Mouse (Mus musculus) intestine, postnatal 0 days (tissue): ENCODE results near the gene Il17a. TPM values are rescaled to one million over a fixed set of nuclear protein-coding genes. Genes with fewer than 3 reads are reported as not detected.
"Not testable (repeated sequence)": the region's sequence is repeated elsewhere in the genome, so short reads cannot be mapped to it uniquely, and the experiment has no call there.

Source experiments
- ATAC-seq: fragments of 200-750 bp; cut with Nextera tagmentation; 2 replicates; pipeline ENCODE4 v1.8.0; 2017; ENCODE audit warnings: mild to moderate bottlenecking, moderate TSS enrichment, moderate library complexity
- H3K27ac ChIP-seq: fragments of 300-500 bp; sonication (generic); 2 replicates; pipeline ENCODE4 v1.5.1; 2014; ENCODE audit warnings: mild to moderate bottlenecking, low read depth, low read length, moderate library complexity
- H3K27me3 ChIP-seq: fragments of 300-500 bp; sonication (generic); replicated peaks from 2 replicates; pipeline ENCODE4 v1.6.1; 2014; ENCODE audit warnings: low read length, mixed read lengths; ENCODE audit not compliant: control insufficient read depth, insufficient read depth
- H3K36me3 ChIP-seq: fragments of 300-500 bp; sonication (generic); 2 replicates; pipeline ENCODE4 v1.6.1; 2014; ENCODE audit warnings: mild to moderate bottlenecking, moderate library complexity; ENCODE audit not compliant: control insufficient read depth, insufficient read depth
- H3K4me1 ChIP-seq: fragments of 300-500 bp; sonication (generic); replicated peaks from 2 replicates; pipeline ENCODE4 v1.6.1; 2014; ENCODE audit warnings: antibody characterized with exemption, low read length, mixed read lengths; ENCODE audit not compliant: control insufficient read depth, insufficient read depth
- H3K4me2 ChIP-seq: fragments of 300-500 bp; sonication (generic); replicated peaks from 2 replicates; pipeline ENCODE4 v1.6.1; 2014; ENCODE audit warnings: low read depth, mild to moderate bottlenecking, moderate library complexity
- H3K4me3 ChIP-seq: fragments of 300-500 bp; sonication (generic); 2 replicates; pipeline ENCODE4 v1.5.1; 2014; ENCODE audit warnings: low read depth, low read length
- H3K9ac ChIP-seq: fragments of 300-500 bp; sonication (generic); 2 replicates; pipeline ENCODE4 v1.6.1; 2014; ENCODE audit warnings: mild to moderate bottlenecking, low read depth, low read length
- H3K9me3 ChIP-seq: fragments of 300-500 bp; sonication (generic); 2 replicates; pipeline ENCODE4 v1.6.1; 2016; ENCODE audit warnings: mixed run types; ENCODE audit not compliant: control insufficient read depth
- CTCF ChIP-seq: sonication (generic); IDR thresholded peaks from 2 replicates; pipeline ENCODE4 v1.5.1; 2016; ENCODE audit warnings: low read depth, mild to moderate bottlenecking, control low read depth, antibody characterized with exemption, moderate library complexity
- WGBS: fragments of 180-500 bp; shearing (Covaris S2); extraction: QIAGEN DNeasy Blood & Tissue Kit; methylation state at CpG from one replicate; pipeline ENCODE4 v1.1.7; 2014; 5-methylcytosine and 5-hydroxymethylcytosine counted together
- polyA plus RNA-seq: library from polyadenylated mRNA; unstranded; fragments of >200 nt; fragmentation: Nextera tagmentation; extraction: Ambion mirVana; gene quantifications from 2 replicates; pipeline ENCODE4 v1.2.1, GENCODE M21; 2015

Gene Il17a
- polyA plus RNA-seq, 1 experiment from 2014 or later = not detected

GRCm38 (mm10) chr1:20754439-20754838, 23.7 kb downstream of the Il17a start:
- 73% methylated on average over 10 of the region's 10 CpGs for WGBS
- TF ChIP-seq CTCF = no peak
- Histone ChIP-seq H3K4me2 (no peak overlapping the region), H3K27ac (no peak overlapping the region), H3K36me3 (no peaks in the 10 kb centered on the region), H3K27me3 (no peaks in the 10 kb centered on the region), H3K4me3 (no peak overlapping the region), H3K9me3 (no peaks in the 10 kb centered on the region), H3K9ac (no peak overlapping the region), H3K4me1 (no peaks in the 10 kb centered on the region)
- ATAC-seq = no peak

GRCm38 (mm10) chr1:20757586-20757985, 26.9 kb downstream of the Il17a start:
- Histone ChIP-seq H3K4me3 (no peak overlapping the region), H3K9me3 (no peaks in the 10 kb centered on the region), H3K27ac (no peak overlapping the region), H3K4me2 (no peak overlapping the region), H3K27me3 (no peaks in the 10 kb centered on the region), H3K9ac (no peak overlapping the region), H3K4me1 (no peaks in the 10 kb centered on the region), H3K36me3 (no peaks in the 10 kb centered on the region)
- no peak for TF ChIP-seq CTCF
- no peak for ATAC-seq
- 88% methylated on average over 3 of the region's 3 CpGs for WGBS

DNA sequence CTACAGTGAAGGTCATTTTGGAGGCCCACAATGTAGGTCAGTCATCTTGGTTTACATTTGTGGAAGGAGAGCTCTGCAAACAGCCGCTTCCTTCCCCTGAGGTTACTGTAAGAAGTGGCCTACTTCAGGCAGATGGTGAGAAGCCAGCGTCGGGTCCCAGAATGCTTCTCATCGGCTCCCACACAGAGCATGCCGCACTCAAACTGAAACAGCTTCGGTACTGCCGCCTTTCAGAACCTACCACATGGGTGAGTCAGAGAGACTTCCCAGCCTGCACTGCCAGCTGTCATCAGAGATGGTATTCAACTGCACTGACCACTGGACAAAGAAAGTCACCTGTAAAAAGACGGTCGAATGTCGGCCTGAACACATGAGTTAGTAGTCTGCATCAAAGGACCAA, 29.1 kb downstream of the Il17a start:
- no peak overlapping the region for H3K4me3 ChIP-seq
- no peaks in the 10 kb centered on the region for H3K9me3 ChIP-seq
- no peak overlapping the region for H3K27ac ChIP-seq
- TF ChIP-seq CTCF = no peak
- no peaks in the 10 kb centered on the region for H3K27me3 ChIP-seq
- no peaks in the 10 kb centered on the region for H3K36me3 ChIP-seq
- ATAC-seq = no peak
- 81% methylated on average over 10 of the region's 10 CpGs for WGBS
- H3K4me2 ChIP-seq = no peak overlapping the region
- no peaks in the 10 kb centered on the region for H3K4me1 ChIP-seq
- no peak overlapping the region for H3K9ac ChIP-seq

GRCm38 (mm10) chr1:20760331-20760730, 29.6 kb downstream of the Il17a start:
- Histone ChIP-seq H3K4me3 (no peak overlapping the region), H3K9me3 (no peaks in the 10 kb centered on the region), H3K36me3 (no peaks in the 10 kb centered on the region), H3K4me1 (no peaks in the 10 kb centered on the region), H3K4me2 (no peak overlapping the region), H3K9ac (no peak overlapping the region), H3K27ac (no peak overlapping the region), H3K27me3 (no peaks in the 10 kb centered on the region)
- ATAC-seq = no peak
- 62% methylated on average over 5 of the region's 5 CpGs for WGBS
- no peak for TF ChIP-seq CTCF

- 67% methylated on average over 4 of the region's 4 CpGs for WGBS
- H3K9ac ChIP-seq = no peak overlapping the region
- no peak for TF ChIP-seq CTCF
- no peak overlapping the region for H3K27ac ChIP-seq
- ATAC-seq = no peak
- no peak overlapping the region for H3K4me3 ChIP-seq
- no peak overlapping the region for H3K4me2 ChIP-seq
- H3K4me1 ChIP-seq = no peaks in the 10 kb centered on the region
- H3K27me3 ChIP-seq = no peaks in the 10 kb centered on the region
- no peaks in the 10 kb centered on the region for H3K36me3 ChIP-seq
- H3K9me3 ChIP-seq = no peaks in the 10 kb centered on the region
Observed at GRCm38 (mm10) chr1:20761411-20761810, 30.7 kb downstream of the Il17a start.

DNA sequence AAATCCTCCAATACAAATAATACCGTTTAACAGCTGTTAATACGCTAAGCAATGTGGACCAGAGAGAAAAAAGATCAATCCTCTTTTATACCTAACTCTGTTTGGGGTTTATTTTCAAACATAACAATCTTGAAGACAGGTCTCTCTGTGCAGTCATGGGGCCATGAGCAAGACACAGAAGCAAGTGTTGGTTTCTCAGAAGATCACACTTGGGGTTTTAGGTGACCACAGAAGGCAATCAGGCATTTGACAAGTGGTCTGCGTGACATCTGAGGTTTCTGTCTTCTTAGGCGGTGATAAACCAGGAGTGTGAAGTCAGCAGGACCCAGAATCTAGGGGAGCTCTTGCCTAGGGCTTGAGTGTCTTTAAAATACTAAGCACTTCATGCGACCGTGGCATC, 35.8 kb downstream of the Il17a start:
- Histone ChIP-seq H3K4me3 (no peak overlapping the region), H3K36me3 (no peaks in the 10 kb centered on the region), H3K9me3 (no peaks in the 10 kb centered on the region), H3K9ac (no peak overlapping the region), H3K4me1 (no peaks in the 10 kb centered on the region), H3K27ac (no peak overlapping the region), H3K4me2 (no peak overlapping the region), H3K27me3 (no peaks in the 10 kb centered on the region)
- no peak for ATAC-seq
- no peak for TF ChIP-seq CTCF
- WGBS = 79% methylated on average over 6 of the region's 6 CpGs

DNA sequence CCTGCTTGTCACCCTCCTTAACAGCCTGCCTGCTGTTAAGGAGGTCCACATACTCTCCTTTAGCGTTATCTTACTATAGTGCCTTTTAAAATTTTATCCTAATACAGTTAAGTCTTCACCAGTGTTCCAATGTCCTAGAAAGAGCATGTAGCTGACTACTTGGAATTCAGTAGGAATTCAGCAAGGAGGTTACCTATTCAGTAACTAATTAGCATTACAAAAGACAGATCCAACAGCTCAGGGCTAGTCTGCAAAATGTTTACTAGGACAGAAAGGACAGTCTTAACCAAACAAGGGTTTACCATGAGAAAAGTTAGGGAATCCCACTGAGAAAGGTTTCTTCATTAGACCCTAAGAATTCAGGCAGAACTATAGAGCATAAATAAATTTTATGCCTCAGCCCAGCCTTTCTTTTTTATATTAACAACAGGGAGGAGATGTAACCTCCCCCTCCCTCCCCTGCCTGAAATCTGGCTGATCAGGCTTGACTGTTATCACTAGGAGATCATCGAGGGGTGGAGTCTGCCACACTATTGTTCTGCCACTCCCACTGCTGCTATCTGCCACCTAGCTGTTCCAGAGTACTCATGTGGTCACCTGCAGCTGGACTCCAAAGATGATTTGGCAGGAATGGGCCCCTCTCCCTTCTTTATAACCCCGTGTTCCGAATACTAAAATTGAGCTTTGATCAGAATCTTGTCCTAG, 43.5 kb downstream of the Il17a start:
- H3K9me3 ChIP-seq, H3K4me2 ChIP-seq, H3K9ac ChIP-seq, H3K4me3 ChIP-seq, H3K27ac ChIP-seq, ATAC-seq, H3K27me3 ChIP-seq, H3K4me1 ChIP-seq, H3K36me3 ChIP-seq: not testable (repeated sequence)
- WGBS = 77% methylated on average over 4 of the region's 4 CpGs
